Mouse (Mus musculus) bone marrow, adult 2 months (tissue): ENCODE measurements around the gene Ins2.

Experiments
- CTCF ChIP-seq: fragments of 200-500 bp; IDR thresholded peaks from 2 replicates; pipeline ENCODE4 v1.5.1; 2011; ENCODE audit warnings: low read length, control low read depth; ENCODE audit not compliant: control insufficient read depth, insufficient read depth
- POLR2A ChIP-seq: fragments of 200-500 bp; IDR thresholded peaks from 2 replicates; pipeline ENCODE4 v1.6.1; 2011; ENCODE audit warnings: low read depth, mild to moderate bottlenecking, control low read depth, low read length, borderline replicate concordance; ENCODE audit not compliant: control insufficient read depth

- TF ChIP-seq POLR2A: no peak
- no peak for TF ChIP-seq CTCF
Observed at GRCm38 (mm10) chr7:142789667-142790066, 46.5 kb upstream of the Ins2 start.
